Mouse (Mus musculus) megakaryocyte progenitor cell, adult 5-6 weeks (primary cell): ENCODE results near the gene Vopp1. TPM values are rescaled to one million over a fixed set of nuclear protein-coding genes. Genes with fewer than 3 reads are reported as not detected.

Experiments
- ATAC-seq: replicated peaks from 2 replicates; pipeline ENCODE4 v1.8.0; 2016; ENCODE audit warnings: mild to moderate bottlenecking, moderate TSS enrichment, inconsistent platforms; ENCODE audit not compliant: poor library complexity
- total RNA-seq, 2 experiments: library from RNA; stranded (forward) in 1 of 2; stranded (reverse) in 1 of 2; fragments of 157-497, 149-512 nt in 1 of 2; fragments of 200-1000 nt in 1 of 2; gene quantifications; 2 replicates each; pipeline versions ENCODE4 v1.2.3 to v1.2.4; 2015 to 2017

The Vopp1 gene
- total RNA-seq, 2 experiments from 2014 or later: 10.0 to 10.1 TPM

DNA sequence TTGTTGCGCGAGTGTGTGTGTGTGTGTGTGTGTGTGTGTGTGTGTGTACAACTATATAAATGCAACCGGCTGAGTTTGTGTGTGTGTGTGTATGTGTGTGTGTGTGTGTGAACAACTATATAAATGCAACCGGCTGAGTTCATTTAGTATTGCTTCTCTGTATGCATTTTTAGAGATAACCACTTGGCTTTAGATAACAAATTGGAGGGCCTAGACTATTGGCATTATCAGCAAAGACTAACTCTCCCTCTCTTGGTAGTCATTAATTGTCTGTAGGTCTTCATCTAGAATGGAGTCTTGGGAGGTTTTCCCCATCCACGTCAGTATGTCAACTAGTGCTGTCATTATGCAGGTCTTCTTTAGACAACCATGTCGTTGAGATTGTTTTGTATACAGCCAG lies 37.6 kb downstream of the Vopp1 start:
- ATAC-seq: no peak

DNA sequence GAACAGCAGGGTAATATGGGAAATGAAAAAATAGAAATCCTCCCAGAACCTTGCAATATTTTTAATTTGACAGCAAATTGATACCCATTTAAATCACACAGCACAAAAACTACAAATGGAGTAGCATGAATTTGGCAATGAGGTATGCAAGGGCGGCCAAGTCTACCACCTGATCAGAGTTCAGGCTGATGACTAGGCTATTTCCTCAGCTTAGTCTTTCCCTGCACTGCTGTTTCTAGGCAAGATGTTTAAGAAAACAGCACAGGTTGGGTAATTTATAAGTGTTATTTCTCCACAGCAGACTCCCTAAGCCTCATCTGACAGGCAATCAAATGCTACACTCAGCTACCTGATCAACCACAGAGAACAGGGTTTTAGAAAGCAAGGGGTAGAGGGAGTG lies 40.7 kb downstream of the Vopp1 start:
- ATAC-seq: peak; percentile 39; the same call in 1 of the 2 replicates

DNA sequence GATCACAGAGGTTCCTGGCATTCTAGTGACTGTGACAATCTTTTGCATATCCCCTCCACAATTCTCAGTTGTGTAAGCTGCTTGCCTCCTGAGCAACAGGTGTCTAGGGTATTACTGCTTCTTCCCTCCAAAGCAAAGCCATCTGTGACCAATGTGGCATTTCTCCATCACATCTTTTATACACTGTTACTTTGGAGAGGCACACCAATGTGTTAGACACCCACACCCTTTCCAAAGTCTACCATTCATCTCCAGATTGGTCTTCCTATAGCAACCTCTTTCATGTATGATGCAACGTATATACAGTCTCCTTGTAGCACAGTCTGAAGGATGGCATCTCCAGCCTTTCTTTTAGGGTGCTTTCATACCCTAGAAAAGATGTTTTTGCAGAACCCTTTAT lies 42.3 kb downstream of the Vopp1 start:
- ATAC-seq: no peak

DNA sequence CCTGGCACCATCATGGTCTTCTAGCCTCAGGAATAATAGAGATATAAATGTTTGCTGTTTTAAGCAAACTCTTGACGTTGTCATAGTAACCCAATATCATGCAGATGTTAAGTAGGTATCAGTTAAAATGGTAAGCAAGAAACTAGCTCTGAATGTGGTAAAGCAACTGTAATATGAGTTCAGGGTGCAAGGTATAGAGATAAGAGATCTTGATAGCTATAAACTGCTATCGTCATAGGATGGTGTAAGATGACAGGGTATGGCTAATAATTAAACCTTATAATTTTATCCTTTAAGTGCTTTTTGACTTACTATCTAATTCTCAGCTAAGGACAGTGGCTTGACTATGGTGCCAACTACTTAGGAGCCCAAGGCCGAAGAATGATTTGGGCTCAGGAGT lies 44.6 kb downstream of the Vopp1 start:
- 0 out of 2 replicates have a peak, but pooled peaks have one; percentile 17 for ATAC-seq

DNA sequence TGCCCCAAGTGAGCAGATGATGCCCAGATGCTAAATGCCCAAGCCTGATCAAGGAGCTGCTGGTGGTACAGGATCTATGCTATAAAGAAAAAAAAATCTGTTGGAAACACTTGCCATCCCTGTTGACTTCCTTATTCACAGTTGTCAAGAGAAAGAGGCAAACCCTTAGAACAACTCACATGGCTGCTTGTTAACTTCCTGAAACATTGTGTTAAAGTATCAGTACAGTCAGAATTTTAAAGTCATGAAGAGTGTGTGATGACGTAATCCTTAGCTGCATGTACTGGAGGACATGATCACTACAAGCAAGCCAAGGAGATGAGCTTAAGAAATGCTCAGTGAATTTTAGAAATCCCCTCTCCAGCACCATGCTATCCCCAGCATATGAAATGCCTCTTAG lies 51.2 kb downstream of the Vopp1 start:
- ATAC-seq: peak; percentile 24; the same call in 1 of the 2 replicates

DNA sequence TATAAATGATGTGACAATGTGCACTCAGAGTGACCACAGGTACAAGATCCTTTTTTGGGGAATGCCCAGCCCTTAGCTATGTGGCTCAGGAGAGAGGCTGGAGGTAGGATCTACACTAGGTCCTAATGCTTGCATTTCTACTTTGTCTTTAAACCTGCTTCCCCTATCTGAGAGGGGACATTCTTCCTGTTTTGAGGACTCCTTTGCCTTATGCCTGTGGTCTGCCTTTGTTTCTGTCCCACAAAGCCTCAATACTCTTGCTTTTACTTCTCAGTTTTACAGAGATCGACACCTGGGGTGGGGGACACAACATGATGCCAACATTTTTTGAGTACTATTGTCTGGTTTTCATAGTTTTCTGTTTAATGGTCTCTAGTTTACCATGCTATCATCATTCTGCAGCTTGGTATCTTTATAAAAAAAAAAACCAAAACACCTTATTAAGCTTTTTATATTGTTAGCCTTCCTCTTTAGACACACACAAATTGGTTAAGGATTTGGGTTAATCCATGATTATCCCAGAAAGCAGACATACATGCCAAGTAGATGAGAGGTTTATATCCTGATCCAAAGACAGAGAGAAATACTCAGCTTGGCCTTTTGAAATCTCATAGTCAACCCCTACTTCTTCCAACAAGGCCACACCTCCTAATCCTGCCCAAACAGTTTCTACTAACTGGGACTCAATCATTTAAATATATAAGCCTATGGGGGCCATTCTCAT lies 54.3 kb downstream of the Vopp1 start:
- ATAC-seq: peak; percentile 34

DNA sequence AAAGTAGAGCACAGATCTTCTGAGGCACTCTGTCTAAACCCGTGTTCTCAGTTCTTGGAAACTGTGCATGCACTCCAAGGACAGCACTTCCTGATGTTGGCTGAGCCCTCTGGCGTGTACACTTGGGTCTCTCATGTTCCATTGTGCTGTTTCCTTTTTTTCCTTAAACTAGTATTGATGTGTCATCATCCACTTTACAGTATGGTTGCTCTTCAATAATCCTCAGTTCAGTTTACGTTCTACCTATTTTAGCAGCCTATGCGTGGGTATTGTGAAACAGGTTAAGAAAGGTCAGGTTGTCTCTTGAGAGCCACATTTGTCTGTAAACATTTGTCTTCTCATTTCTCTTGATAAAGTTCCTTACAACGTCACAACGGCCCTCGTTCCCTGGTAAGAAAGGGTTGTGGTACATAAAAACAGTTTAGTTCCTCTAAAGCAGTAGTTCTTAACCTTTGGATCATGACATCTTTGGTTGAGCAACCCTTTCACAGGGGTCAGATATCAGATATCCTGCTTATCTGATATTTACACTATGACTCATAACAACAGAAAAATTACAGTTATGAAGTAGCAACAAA lies 55.9 kb downstream of the Vopp1 start:
- peak; percentile 35 for ATAC-seq

DNA sequence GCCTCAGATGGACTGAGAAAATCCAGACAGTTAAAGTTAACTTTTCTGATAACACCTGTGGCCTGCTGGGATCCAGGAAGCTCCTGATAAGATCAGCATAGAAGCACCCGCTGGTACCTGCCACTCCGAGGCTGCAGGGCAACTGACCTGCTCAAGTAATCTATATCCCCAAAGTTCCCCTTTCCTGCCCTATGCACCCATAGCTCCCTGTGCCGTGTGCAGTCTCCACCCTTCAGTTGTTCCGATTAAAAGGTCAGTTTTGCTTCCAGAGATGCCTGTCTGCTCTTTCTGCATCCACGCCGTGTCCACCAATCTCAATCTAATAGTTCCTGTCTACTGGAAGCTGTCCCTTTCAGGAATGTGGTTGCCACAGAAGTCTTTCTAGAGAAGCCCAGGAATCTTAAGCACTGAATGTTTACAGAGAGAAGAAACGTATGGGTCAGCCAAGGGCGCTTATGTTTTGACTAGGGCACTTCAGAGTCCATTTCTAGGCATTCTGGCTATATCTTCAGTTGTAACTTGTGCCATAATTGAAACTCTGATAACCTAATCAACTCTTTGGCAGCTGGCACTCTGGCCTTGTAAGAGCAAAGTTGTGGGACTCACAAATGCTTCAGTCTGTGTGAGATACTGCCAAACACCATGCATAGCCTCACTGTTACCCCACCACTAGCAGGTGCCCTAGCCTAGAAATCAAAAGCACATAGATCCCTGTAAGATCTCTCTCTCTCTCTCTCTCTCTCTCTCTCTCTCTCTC lies 57.7 kb downstream of the Vopp1 start:
- peak; percentile 54 for ATAC-seq

DNA sequence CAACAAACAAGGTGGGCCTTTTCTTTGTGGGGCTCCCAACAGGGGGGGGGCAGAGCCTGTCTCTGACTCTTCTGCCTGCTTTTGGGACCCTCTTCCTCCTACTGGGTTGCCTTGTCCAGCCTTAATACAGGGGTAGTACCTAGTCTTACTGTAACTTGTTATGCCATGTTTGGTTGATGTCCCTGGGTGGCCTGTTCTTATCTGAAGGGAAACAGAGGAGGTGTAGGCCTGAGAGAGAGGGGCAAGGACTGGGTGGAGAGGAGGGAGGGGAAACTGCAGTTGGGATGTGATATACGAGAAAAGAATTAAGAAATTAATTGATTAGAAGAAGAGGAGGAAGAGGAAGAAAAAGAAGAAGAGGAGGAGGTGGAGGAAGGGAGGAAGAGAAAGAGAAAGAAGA lies 58.7 kb downstream of the Vopp1 start:
- no peak for ATAC-seq

DNA sequence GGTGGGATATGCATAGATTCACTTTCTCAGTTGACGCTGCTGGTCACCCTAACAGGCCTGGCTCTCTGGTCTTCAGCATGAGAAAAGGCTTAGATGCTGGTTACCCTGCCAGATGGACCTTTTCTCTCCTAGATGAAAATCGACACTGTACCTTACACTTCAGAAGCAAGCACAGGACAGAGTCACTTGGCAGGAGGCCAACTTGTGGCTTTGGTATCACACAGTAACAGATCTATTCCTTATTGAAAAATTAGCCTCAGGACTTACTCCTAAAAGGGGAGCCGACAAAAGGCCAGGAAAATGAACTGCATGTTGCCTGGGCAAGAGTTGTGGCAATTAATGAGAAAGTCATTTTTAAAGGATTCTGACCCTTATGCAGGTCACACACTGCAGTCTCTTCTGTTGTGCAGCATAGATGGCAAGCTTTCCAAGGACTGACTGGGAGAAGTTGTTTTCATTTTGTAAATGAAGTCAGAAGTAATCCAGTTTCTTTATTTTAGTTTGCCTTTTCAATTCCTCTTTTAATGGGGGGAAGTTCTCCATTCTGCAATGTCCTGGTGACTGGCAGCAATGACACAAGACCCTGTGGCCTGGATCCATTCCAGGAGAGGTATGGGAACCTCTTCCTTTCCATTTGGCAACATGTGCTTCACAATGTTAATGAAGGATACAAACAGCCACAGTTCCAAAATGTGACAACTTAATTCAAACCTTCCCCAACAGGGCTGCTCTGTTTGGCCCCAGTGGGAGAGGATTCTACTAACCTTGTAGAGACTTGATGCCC lies 59.7 kb downstream of the Vopp1 start:
- peak; percentile 52 for ATAC-seq

DNA sequence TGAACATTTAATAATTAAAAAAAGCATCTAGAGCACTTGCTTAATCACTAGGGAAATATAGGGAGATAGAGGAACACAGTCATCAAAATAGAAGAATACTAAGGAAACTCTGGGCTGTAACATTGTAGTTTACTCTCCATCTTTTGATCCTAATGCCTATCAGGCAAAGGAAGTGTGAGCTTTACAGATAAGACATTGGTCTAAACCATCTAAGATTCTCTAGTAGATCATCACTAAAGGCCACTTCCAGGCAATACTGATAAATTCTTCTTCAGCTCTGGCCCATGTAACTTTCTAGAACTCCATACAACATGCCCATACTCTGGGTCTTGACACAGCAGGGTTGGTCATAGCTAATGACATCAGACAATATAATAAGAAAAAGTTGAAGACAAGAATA lies 61.9 kb downstream of the Vopp1 start:
- ATAC-seq: no peak

DNA sequence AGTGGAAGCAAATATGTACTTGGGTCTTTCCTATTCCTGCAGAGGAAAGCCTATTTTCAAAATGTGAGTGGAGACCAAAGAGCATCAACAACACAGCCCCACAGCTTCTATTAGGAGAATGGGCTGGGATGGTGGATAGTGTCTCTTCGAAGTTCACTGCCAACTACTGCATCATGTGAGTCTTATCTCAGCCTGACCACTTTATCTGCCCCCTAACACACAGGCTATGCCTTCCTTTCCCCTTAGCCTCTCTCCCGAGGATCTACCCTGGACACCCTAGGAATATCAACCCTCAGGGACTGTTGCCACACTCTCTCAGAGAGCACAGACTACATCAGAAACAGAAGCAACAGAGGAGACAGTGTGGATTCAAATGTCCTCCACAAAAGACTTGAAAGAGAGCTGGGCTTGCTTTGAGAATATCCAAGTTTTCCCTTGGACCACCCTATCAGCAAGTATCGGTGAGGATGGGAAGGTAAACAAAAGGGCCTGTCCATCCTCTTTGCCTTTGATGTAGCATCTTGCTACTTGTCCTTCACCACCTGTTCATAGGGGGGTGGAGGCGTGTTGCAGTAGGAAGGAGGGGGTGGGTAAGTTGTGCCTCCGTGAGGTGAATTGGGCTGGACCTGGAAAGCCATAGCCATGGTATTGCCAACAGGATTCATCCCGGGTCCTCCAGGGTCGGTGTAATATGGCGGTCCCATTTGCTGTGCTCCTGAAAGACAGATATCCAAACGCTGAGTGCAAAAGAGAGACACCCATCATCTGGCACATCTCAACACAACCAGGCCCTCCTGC lies 70.8 kb downstream of the Vopp1 start:
- peak; percentile 71 for ATAC-seq

DNA sequence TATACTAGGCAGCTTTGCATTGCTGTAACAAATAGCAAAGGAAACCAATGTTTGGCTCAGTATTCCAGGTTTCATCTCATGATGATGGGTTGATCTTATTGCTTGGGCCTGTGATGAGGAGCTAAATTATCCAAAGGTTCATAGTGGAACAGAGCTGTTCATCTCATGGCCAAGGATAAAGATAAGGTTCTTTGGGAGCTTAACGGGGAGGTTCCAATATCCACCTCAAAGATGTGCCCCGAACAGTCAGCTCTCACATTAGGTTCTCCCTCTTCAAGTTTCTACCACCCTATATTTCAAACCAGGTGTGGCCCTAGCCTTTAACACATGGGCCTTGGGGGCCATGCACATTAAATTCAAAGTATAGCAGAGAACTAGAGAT lies 79.2 kb downstream of the Vopp1 start:
- no peak for ATAC-seq

DNA sequence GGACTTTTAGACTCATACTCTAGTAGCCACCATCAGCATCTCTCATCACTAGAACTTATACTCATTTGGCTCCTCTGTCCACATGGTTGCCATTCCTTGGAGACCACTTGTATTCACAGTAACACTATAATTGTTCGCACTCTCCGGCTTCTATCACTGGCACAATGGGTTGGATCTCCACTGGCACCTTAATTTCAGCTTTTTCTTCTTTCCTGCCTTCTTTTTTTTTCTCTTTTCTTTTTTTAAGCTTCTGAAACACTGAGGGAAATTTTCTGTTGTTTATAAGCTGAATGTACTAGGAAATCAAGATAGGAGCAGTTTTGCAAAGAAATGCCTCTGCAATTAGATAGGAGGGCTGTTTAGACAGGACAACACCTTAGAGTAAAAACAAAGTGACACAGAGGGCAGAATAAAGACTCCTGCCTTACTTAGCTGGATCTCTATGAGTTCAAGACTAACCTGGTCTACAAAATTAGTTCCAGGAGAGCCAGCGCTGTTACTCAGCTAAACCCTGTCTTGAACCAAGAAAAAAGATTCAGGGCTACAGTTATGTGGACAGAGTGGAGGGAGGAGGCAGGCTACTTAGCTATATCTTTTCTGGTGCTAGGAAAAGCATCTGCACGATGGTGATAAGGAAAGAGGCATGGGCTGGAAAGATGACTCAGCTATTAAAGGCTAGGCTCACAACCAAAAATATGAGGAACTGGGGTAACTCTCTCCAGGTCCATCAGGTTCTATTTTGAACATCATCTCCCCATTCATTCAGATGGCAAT lies 79.8 kb downstream of the Vopp1 start:
- ATAC-seq: peak; percentile 96

DNA sequence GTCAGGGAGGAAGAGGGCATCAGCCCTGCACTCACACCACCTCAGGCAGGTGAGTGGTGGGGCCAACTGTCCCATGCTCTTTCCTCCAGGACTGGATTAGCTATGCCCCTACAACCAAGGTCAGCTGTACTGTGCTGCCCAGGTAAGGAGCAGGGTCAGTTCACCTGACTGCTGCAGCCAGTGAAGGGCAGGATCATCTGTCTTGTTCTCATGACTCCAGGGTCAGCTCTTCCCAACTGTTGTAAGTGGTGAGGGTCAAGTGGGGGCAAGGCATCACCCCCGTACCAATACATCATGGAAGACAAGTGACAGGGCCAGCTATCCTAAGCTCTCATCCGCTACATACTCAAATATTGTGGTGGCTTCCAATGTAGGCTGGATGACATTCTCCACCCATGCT lies 80.8 kb downstream of the Vopp1 start:
- no peak for ATAC-seq

DNA sequence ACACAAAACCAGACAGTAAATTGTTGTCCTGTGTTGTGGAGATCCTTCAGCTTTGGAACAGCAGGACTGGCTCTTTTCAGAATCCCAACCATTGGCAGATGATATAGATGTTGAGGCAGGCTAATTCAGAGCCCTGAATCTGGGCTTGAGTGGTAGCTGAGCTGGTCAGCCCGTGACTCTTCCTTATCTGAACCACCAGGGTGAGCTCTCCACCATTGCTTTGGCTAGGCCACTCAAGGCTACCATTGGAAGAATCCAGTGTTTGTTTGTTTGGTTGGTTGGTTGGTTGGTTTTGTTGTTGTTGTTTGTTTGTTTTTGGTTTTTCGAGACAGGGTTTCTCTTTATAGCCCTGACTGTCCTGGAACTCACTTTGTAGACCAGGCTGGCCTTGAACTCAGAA lies 81.6 kb downstream of the Vopp1 start:
- ATAC-seq: peak; percentile 70

DNA sequence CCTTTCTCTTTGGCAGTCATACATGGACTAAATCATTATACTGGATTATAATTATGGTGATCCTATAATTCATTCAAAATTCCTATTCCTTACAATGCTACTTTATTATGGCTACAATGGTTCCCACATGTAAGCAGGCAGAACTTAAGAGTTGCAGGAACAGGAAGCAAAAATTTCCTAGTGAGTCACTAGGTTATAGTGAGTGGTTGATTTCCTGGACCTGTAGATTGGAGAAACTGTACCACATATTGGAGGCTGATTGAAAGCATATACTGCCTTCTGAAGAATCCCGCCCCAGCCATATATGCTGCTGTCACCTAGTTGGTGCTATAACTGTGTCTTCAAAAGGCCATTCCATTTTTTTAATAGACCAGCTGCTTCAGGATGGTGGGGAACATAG lies 82.2 kb downstream of the Vopp1 start:
- no peak for ATAC-seq

DNA sequence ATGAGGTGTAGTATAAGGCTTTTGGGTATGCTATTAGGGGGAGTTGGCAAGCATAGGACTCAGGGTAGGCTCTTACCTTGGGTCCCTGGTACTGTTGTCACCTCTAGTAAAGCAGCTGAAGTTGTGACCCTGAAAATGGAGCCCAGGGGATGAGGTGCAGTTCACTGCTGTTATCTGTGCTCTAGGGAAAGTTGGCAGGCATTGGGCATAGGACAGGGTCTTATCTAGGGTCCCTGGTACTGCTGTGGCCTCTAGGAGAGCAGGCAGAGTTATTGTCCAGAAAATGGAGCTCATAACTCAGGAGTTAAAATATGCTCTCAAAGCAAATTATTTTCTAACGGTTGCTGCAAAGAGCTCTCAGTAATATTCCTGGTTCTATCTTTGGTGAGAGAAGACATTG lies 103.6 kb downstream of the Vopp1 start:
- peak; percentile 61 for ATAC-seq

DNA sequence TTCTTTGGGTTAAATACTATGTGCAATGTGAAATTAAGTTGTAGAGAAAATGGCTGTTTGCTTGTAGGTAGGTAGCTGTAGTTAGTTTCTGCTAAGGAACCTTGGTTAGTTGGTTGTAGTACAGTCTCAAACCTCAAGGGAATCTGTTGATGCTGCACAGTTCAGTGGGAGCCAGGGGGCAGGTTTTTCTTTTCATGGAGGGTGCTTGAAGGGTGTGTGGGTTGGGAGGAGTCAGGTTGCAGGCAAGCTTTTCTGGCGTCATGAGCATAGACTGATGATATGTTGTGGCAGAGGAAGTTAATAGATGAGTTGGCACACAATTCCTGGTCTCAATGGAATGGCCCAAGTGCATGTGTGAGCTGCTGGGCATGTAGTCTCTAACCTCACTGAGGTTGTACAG lies 113.2 kb downstream of the Vopp1 start:
- peak; percentile 85 for ATAC-seq

DNA sequence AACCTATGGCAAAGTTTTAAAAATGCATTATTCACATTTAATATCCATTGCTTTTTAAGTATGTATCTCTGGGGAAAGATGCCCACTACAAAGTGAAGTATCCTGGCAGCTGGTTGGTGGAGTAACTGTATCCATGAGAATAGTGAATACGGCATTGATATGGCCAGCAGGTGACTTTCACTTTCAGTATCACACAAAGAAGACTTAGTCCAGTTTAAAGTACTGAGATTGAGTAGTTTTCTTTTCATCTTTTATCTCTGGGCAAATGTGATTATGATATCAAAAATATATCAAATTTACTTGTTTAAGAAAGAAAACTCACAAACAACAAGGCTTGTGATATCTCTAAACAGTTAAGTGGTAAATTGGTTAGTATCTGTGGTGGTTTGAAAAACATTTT lies 118.2 kb downstream of the Vopp1 start:
- ATAC-seq: peak; percentile 24; the same call in 1 of the 2 replicates
